Mouse (Mus musculus) midbrain, embryonic 14.5 days (tissue): Measurements from ENCODE around the gene Pdss2. TPM values are rescaled to one million over a fixed set of nuclear protein-coding genes. Genes with fewer than 3 reads are reported as not detected.

Source experiments
- ATAC-seq: fragments of 200-750 bp; cut with Nextera tagmentation; 2 replicates; pipeline ENCODE4 v1.8.0; 2017; ENCODE audit warnings: moderate number of reproducible peaks, moderate library complexity; ENCODE audit not compliant: low FRiP score, low TSS enrichment
- DNase-seq: peaks from one replicate; pipeline ENCODE4 v3.0.0-alpha.2; 2015
- H3K27ac ChIP-seq: fragments of 300-500 bp; sonication (generic); replicated peaks from 2 replicates; pipeline ENCODE4 v1.5.1; 2014; ENCODE audit warnings: mild to moderate bottlenecking, low read depth, low read length, moderate library complexity
- H3K27me3 ChIP-seq: fragments of 300-500 bp; sonication (generic); 2 replicates; pipeline ENCODE4 v1.6.1; 2014; ENCODE audit warnings: low read length, control low read depth, mixed read lengths; ENCODE audit not compliant: control insufficient read depth, insufficient read depth
- H3K36me3 ChIP-seq: fragments of 300-500 bp; sonication (generic); 2 replicates; pipeline ENCODE4 v1.6.1; 2014; ENCODE audit warnings: low read length, control low read depth; ENCODE audit not compliant: control insufficient read depth, insufficient read depth
- H3K4me1 ChIP-seq: fragments of 300-500 bp; sonication (generic); 2 replicates; pipeline ENCODE4 v1.6.1; 2014; ENCODE audit warnings: mild to moderate bottlenecking, antibody characterized with exemption, low read length, control low read depth; ENCODE audit not compliant: control insufficient read depth, insufficient read depth
- H3K4me2 ChIP-seq: fragments of 300-500 bp; sonication (generic); 2 replicates; pipeline ENCODE4 v1.6.1; 2014; ENCODE audit warnings: mild to moderate bottlenecking, low read length, moderate library complexity
- H3K4me3 ChIP-seq: fragments of 300-500 bp; sonication (generic); replicated peaks from 2 replicates; pipeline ENCODE4 v1.5.1; 2014; ENCODE audit warnings: low read depth, low read length
- H3K9ac ChIP-seq: fragments of 300-500 bp; sonication (generic); replicated peaks from 2 replicates; pipeline ENCODE4 v1.6.1; 2014; ENCODE audit warnings: mild to moderate bottlenecking, low read length, moderate library complexity
- H3K9me3 ChIP-seq: fragments of 300-500 bp; sonication (generic); 2 replicates; pipeline ENCODE4 v1.6.1; 2016; ENCODE audit warnings: low read length, control low read depth, mixed read lengths; ENCODE audit not compliant: control insufficient read depth
- WGBS: fragments of 180-500 bp; shearing (Covaris S2); extraction: QIAGEN DNeasy Blood & Tissue Kit; methylation state at CpG from one replicate; pipeline ENCODE4 v1.1.7; 2014; 5-methylcytosine and 5-hydroxymethylcytosine counted together
- polyA plus RNA-seq: library from polyadenylated mRNA; unstranded; fragments of >200 nt; fragmentation: Nextera tagmentation; extraction: Ambion mirVana; gene quantifications from 2 replicates; pipeline ENCODE4 v1.2.1, GENCODE M21; 2014

Pdss2 gene
- polyA plus RNA-seq, 1 experiment from 2014 or later = 19.0 TPM

GRCm38 (mm10) chr10:43477865-43478681 lies 256.8 kb downstream of the Pdss2 start:
- Histone ChIP-seq H3K4me3 (peak overlapping the region; percentile 76), H3K36me3 (no peaks in the 10 kb centered on the region), H3K27ac (peak overlapping the region; percentile 99), H3K4me1 (peaks cover 31% of the 10 kb centered on the region), H3K9ac (peak overlapping the region; percentile 97), H3K9me3 (no peaks in the 10 kb centered on the region), H3K4me2 (peak overlapping the region; percentile 98), H3K27me3 (no peaks in the 10 kb centered on the region)
- WGBS = under 1% methylated on average over 41 of the region's 42 CpGs
- peak; percentile 28; the same call in 1 of the 2 replicates for ATAC-seq
- peak; percentile 78 for DNase-seq

GRCm38 (mm10) chr10:43478751-43479435 lies 257.6 kb downstream of the Pdss2 start, which contains the start of gene Bend3:
Bend3 (plus strand) TSS chr10:43478831.
- peak within 1 kb of the TSS; percentile 99 for H3K27ac ChIP-seq
- no peaks in the 10 kb centered on the region for H3K9me3 ChIP-seq
- DNase-seq = peak; percentile 82
- peak within 1 kb of the TSS; percentile 76 for H3K4me3 ChIP-seq
- peaks cover 35% of the 10 kb centered on the region for H3K4me1 ChIP-seq
- peak within 1 kb of the TSS; percentile 98 for H3K4me2 ChIP-seq
- under 1% methylated on average over 82 of the region's 101 CpGs for WGBS
- peak within 1 kb of the TSS; percentile 97 for H3K9ac ChIP-seq
- H3K36me3 ChIP-seq = no peaks in the 10 kb centered on the region
- peak; percentile 74 for ATAC-seq
- no peaks in the 10 kb centered on the region for H3K27me3 ChIP-seq

- whole genome bisulfite sequencing = under 1% methylated on average over 103 of the region's 103 CpGs
- peak; percentile 82 for ATAC-seq
- Histone ChIP-seq H3K4me1 (peaks cover 35% of the 10 kb centered on the region), H3K4me3 (peak overlapping the region; percentile 76), H3K9me3 (no peaks in the 10 kb centered on the region), H3K27ac (peak overlapping the region; percentile 99), H3K27me3 (no peaks in the 10 kb centered on the region), H3K9ac (peak overlapping the region; percentile 97), H3K36me3 (no peaks in the 10 kb centered on the region), H3K4me2 (peak overlapping the region; percentile 98)
- DNase-seq = peak; percentile 90
Observed at GRCm38 (mm10) chr10:43479436-43480157, 258.3 kb downstream of the Pdss2 start.

GRCm38 (mm10) chr10:43480227-43480849 lies 259.1 kb downstream of the Pdss2 start:
- Histone ChIP-seq H3K4me1 (peaks cover 35% of the 10 kb centered on the region), H3K9me3 (no peaks in the 10 kb centered on the region), H3K27ac (peak overlapping the region; percentile 99), H3K4me3 (peak overlapping the region; percentile 76), H3K36me3 (no peaks in the 10 kb centered on the region), H3K4me2 (peak overlapping the region; percentile 98), H3K9ac (peak overlapping the region; percentile 97; the same call in 1 of the 2 replicates), H3K27me3 (no peaks in the 10 kb centered on the region)
- DNase-seq = no peak
- WGBS = 4% methylated on average over 13 of the region's 13 CpGs
- ATAC-seq = no peak

GRCm38 (mm10) chr10:43481179-43481578 lies 259.9 kb downstream of the Pdss2 start:
- WGBS = 37% methylated on average over 4 of the region's 4 CpGs
- Histone ChIP-seq H3K36me3 (peaks cover under 1% of the 10 kb centered on the region; the same call in 1 of the 2 replicates), H3K4me1 (peaks cover 35% of the 10 kb centered on the region), H3K4me3 (no peak overlapping the region), H3K27ac (no peak overlapping the region), H3K4me2 (no peak overlapping the region), H3K9me3 (no peaks in the 10 kb centered on the region), H3K9ac (no peak overlapping the region), H3K27me3 (no peaks in the 10 kb centered on the region)
- ATAC-seq = no peak
- DNase-seq = no peak

GRCm38 (mm10) chr10:43482021-43482420 lies 260.7 kb downstream of the Pdss2 start:
- Histone ChIP-seq H3K36me3 (peaks cover 2% of the 10 kb centered on the region; the same call in 1 of the 2 replicates), H3K4me3 (no peak overlapping the region), H3K27me3 (no peaks in the 10 kb centered on the region), H3K9ac (no peak overlapping the region), H3K27ac (no peak overlapping the region), H3K9me3 (no peaks in the 10 kb centered on the region), H3K4me1 (peaks cover 34% of the 10 kb centered on the region), H3K4me2 (no peak overlapping the region)
- 77% methylated on average over 5 of the region's 5 CpGs for WGBS
- ATAC-seq (no peak), DNase-seq (no peak)

- H3K4me2 ChIP-seq = no peak overlapping the region
- H3K27me3 ChIP-seq = no peaks in the 10 kb centered on the region
- no peaks in the 10 kb centered on the region for H3K9me3 ChIP-seq
- peaks cover 26% of the 10 kb centered on the region for H3K4me1 ChIP-seq
- DNase-seq (peak; percentile 8), ATAC-seq (no peak)
- H3K27ac ChIP-seq = peak overlapping the region; percentile 46; the same call in 1 of the 2 replicates
- peaks cover 2% of the 10 kb centered on the region; the same call in 1 of the 2 replicates for H3K36me3 ChIP-seq
- 41% methylated on average over 9 of the region's 9 CpGs for WGBS
- H3K9ac ChIP-seq = no peak overlapping the region; the same call in 1 of the 2 replicates
- no peak overlapping the region for H3K4me3 ChIP-seq
Observed at GRCm38 (mm10) chr10:43483426-43483995, 262.2 kb downstream of the Pdss2 start.
